Comparison of ENCODE assay signal across 7 mouse cellular contexts in the genomic region with DNA sequence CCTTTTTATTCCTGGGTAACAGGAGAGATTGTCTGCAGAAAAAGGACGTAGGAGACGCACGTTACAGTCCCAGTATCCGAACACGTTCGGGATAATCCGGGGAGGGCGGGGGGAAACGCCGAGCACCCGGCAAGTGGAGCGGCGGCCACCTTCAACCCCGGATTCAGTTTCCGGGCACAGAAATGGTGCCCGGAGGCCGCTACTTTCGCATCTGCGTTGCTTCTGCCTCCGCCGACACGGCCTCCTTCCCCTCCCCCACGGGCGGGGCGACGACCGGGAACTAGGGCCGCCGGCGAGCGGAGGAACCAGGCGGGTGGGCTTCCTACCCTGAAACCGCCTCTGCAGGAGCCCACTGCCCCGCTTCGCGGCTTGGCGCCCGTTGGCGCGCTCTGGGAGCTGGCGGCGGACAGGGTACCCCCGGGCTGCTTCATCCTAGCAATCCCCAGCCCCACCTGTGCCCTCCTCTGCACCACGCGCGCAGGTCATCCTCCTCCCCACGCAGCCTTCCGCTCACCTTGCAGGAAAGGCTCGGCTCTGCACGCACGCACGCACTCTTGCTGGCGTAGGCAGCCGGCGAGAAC. TPM values are rescaled to one million over a fixed set of nuclear protein-coding genes. Genes with fewer than 3 reads are reported as not detected.
DNase-seq lines count a peak whose midpoint lies in the region; ATAC-seq and TF ChIP-seq lines count a peak whose summit lies in the region.

No protein-coding gene starts in this region.

- intact Hi-C loops in left cerebral cortex, postnatal 14 days (cut with DNase I), result loop anchor here (2.0 kb wide), 1 partner anchor 54 kb away; a partner anchor contains a TSS

- H3K9ac ChIP-seq in hindbrain, embryonic 14.5 days, result peak overlapping the region; percentile 98

- in situ Hi-C loops in Patski (cut with MboI; ENCODE audit: low pct_unique_long_range_greater_than_20kb), result no loop called here

- no peaks in the 10 kb centered on the region for H3K36me3 ChIP-seq in hindbrain, embryonic 14.5 days (replicated peaks; ENCODE audit: control insufficient read depth, insufficient read depth)

- TF ChIP-seq CTCF in Patski (IDR thresholded peaks at IDR 0.05), result no peak

- CTCF ChIA-PET in Patski (lab: Charles Lee), result interaction anchor here (1.0 to 1.2 kb wide), 2 partner anchors 10 to 31 kb away, joined by 3 to 4 read pairs; no protein-coding TSS in a partner anchor

- POLR2A ChIA-PET in Patski (lab: Charles Lee), result no interaction called here

- no peaks in the 10 kb centered on the region for H3K9me3 ChIP-seq in hindbrain, embryonic 14.5 days (ENCODE audit: control insufficient read depth, low read length)

- under 1% methylated on average over 52 of the region's 55 CpGs for WGBS in hindbrain, embryonic 14.5 days

- H3K4me2 ChIP-seq in hindbrain, embryonic 14.5 days (replicated peaks), result peak overlapping the region; percentile 79

- H3K27ac ChIP-seq in hindbrain, embryonic 14.5 days, result peak overlapping the region; percentile 98

- ATAC-seq in Patski, result peak; percentile 41
- ATAC-seq in hindbrain, embryonic 14.5 days (ENCODE audit: low FRiP score), result peak; percentile 5; the same call in 1 of the 2 replicates
- peak; percentile 30 for ATAC-seq in megakaryocyte progenitor cell, adult 5-6 weeks (replicated peaks; ENCODE audit: poor library complexity)

- no peaks in the 10 kb centered on the region for H3K27me3 ChIP-seq in Patski
- H3K27me3 ChIP-seq in hindbrain, embryonic 14.5 days (ENCODE audit: control insufficient read depth, insufficient read depth, low read length), result no peaks in the 10 kb centered on the region

- peaks cover 42% of the 10 kb centered on the region for H3K4me1 ChIP-seq in hindbrain, embryonic 14.5 days (replicated peaks; ENCODE audit: control insufficient read depth, insufficient read depth, low read length)

- DNase-seq in Patski (ENCODE audit: low read depth, low spot score), result no peak
- peak; percentile 22 for DNase-seq in brain, embryonic 18.5 days (ENCODE audit: low read depth, low spot score)
- DNase-seq in forelimb bud, embryonic 11.5 days (ENCODE audit: low read depth, low spot score), result peak; percentile 52
- peak; percentile 42 for DNase-seq in hindbrain, embryonic 14.5 days (ENCODE audit: low spot score)
- DNase-seq in left cerebral cortex, postnatal 14 days (ENCODE audit: low spot score in 2 of 2), result peak; percentile 60 to 66
- DNase-seq in skeletal muscle tissue, adult 2 months (ENCODE audit: low read depth, low spot score), result peak; percentile 40

- peak overlapping the region; percentile 98 for H3K4me3 ChIP-seq in hindbrain, embryonic 14.5 days (replicated peaks; ENCODE audit: low read length)

RNA-seq across cellular contexts. Expression of a gene that starts 0.6 kb away (rescaled TPM):
- 125 TPM for polyA plus RNA-seq in Patski (2021)
- polyA plus RNA-seq in hindbrain, embryonic 14.5 days (2014; fragmentation: Nextera tagmentation; extraction: Ambion mirVana), result 377 and 384 TPM in 2 replicates
- total RNA-seq in left cerebral cortex, postnatal 14 days (2021), result 100 to 1,000 TPM; 176 to 179 TPM
- 91.0 and 97.5 TPM in 2 replicates for total RNA-seq in megakaryocyte progenitor cell, adult 5-6 weeks (2015)
- total RNA-seq in megakaryocyte progenitor cell, adult 5-6 weeks (2017), result 122 and 128 TPM in 2 replicates

RNA-seq across cellular contexts. Expression of a gene that starts 39.2 kb away (rescaled TPM):
- 13.7 TPM for polyA plus RNA-seq in Patski (2021)
- polyA plus RNA-seq in hindbrain, embryonic 14.5 days (2014; fragmentation: Nextera tagmentation; extraction: Ambion mirVana), result 13.5 and 18.9 TPM in 2 replicates
- total RNA-seq in left cerebral cortex, postnatal 14 days (2021), result 10 to 100 TPM; 61.9 to 68.6 TPM
- total RNA-seq in megakaryocyte progenitor cell, adult 5-6 weeks (2015), result 0.07 TPM in 1 of 2 replicates, not detected in the other
- 0.17 TPM in 1 of 2 replicates, not detected in the other for total RNA-seq in megakaryocyte progenitor cell, adult 5-6 weeks (2017)

RNA-seq across cellular contexts. Expression of a gene that starts 54.8 kb away (rescaled TPM):
- 96.2 TPM for polyA plus RNA-seq in Patski (2021)
- 27.4 and 30.9 TPM in 2 replicates for polyA plus RNA-seq in hindbrain, embryonic 14.5 days (2014; fragmentation: Nextera tagmentation; extraction: Ambion mirVana)
- total RNA-seq in left cerebral cortex, postnatal 14 days (2021), result 10 to 100 TPM; 65.8 to 66.1 TPM
- total RNA-seq in megakaryocyte progenitor cell, adult 5-6 weeks (2015), result 56.2 and 56.6 TPM in 2 replicates
- total RNA-seq in megakaryocyte progenitor cell, adult 5-6 weeks (2017), result 22.5 and 23.5 TPM in 2 replicates

Comparison
In these comparisons a context has a peak if more than half of its experiments do, and no peak if none do; other contexts are left out.
1. RNA of a gene that starts 39.2 kb away (total RNA-seq): 61.9 to 68.6 TPM in left cerebral cortex, postnatal 14 days; 0.07 to 0.17 TPM in megakaryocyte progenitor cell, adult 5-6 weeks; every median in the first group is over 10 times any median in the second.
2. Peak in every context shown above with its lines, with median percentiles within 50 percentile points of each other: ATAC-seq.